Mouse (Mus musculus) liver, embryonic 15.5 days (tissue): ENCODE data around the gene Abt1. TPM values are rescaled to one million over a fixed set of nuclear protein-coding genes. Genes with fewer than 3 reads are reported as not detected.

Experiments used
- ATAC-seq: fragments of 200-750 bp; cut with Nextera tagmentation; 2 replicates; pipeline ENCODE4 v1.8.0; 2017; ENCODE audit warnings: moderate number of reproducible peaks, mild to moderate bottlenecking, moderate library complexity; ENCODE audit not compliant: insufficient read depth
- H3K27ac ChIP-seq: fragments of 300-500 bp; sonication (generic); replicated peaks from 2 replicates; pipeline ENCODE4 v1.5.1; 2015; ENCODE audit warnings: mild to moderate bottlenecking, inconsistent platforms
- H3K27me3 ChIP-seq: fragments of 300-500 bp; sonication (generic); 2 replicates; pipeline ENCODE4 v1.6.1; 2015; ENCODE audit warnings: mild to moderate bottlenecking, inconsistent platforms
- H3K36me3 ChIP-seq: fragments of 300-500 bp; sonication (generic); replicated peaks from 2 replicates; pipeline ENCODE4 v1.6.1; 2015; ENCODE audit warnings: moderate library complexity, mild to moderate bottlenecking, inconsistent platforms
- H3K4me1 ChIP-seq: fragments of 300-500 bp; sonication (generic); replicated peaks from 2 replicates; pipeline ENCODE4 v1.6.1; 2015; ENCODE audit warnings: inconsistent platforms
- H3K4me2 ChIP-seq: fragments of 300-500 bp; sonication (generic); 2 replicates; pipeline ENCODE4 v1.6.1; 2015; ENCODE audit warnings: moderate library complexity, mild to moderate bottlenecking, inconsistent platforms
- H3K4me3 ChIP-seq: fragments of 300-500 bp; sonication (generic); replicated peaks from 2 replicates; pipeline ENCODE4 v1.5.1; 2015; ENCODE audit warnings: mild to moderate bottlenecking, inconsistent platforms
- H3K9ac ChIP-seq: fragments of 300-500 bp; sonication (generic); 2 replicates; pipeline ENCODE4 v1.6.1; 2015; ENCODE audit warnings: moderate library complexity, mild to moderate bottlenecking, inconsistent platforms
- H3K9me3 ChIP-seq: fragments of 300-500 bp; sonication (generic); replicated peaks from 2 replicates; pipeline ENCODE4 v1.6.1; 2016; ENCODE audit warnings: inconsistent platforms
- whole genome bisulfite sequencing: fragments of 180-500 bp; shearing (Covaris S2); methylation state at CpG from one replicate; pipeline ENCODE4 v1.1.7; 2015; ENCODE audit warnings: mixed read lengths; ENCODE audit not compliant: insufficient replicate concordance; 5-methylcytosine and 5-hydroxymethylcytosine counted together
- polyA plus RNA-seq: library from polyadenylated mRNA; unstranded; fragments of >200 nt; fragmentation: Nextera tagmentation; extraction: Ambion mirVana; gene quantifications from 2 replicates; pipeline ENCODE4 v1.2.1, GENCODE M21; 2015

The Abt1 gene
- polyA plus RNA-seq, 1 experiment from 2014 or later, result 5.2 TPM

GRCm38 (mm10) chr13:23429771-23430380, 6.2 kb upstream of the Abt1 start:
- peaks cover 62% of the 10 kb centered on the region for H3K4me1 ChIP-seq
- H3K27ac ChIP-seq, result no peak overlapping the region
- no peaks in the 10 kb centered on the region for H3K9me3 ChIP-seq
- H3K4me3 ChIP-seq, result peak overlapping the region; percentile 65
- no peak for ATAC-seq
- H3K9ac ChIP-seq, result peak overlapping the region; percentile 65; the same call in 1 of the 2 replicates
- H3K27me3 ChIP-seq, result no peaks in the 10 kb centered on the region
- no peaks in the 10 kb centered on the region for H3K36me3 ChIP-seq
- WGBS, result 30% methylated on average over 10 of the region's 10 CpGs
- H3K4me2 ChIP-seq, result peak overlapping the region; percentile 83

- Histone ChIP-seq H3K9ac (no peak overlapping the region), H3K4me2 (no peak overlapping the region), H3K9me3 (no peaks in the 10 kb centered on the region), H3K4me3 (no peak overlapping the region), H3K36me3 (no peaks in the 10 kb centered on the region), H3K27ac (no peak overlapping the region), H3K27me3 (no peaks in the 10 kb centered on the region), H3K4me1 (peaks cover 63% of the 10 kb centered on the region)
- 48% methylated on average over 16 of the region's 16 CpGs for WGBS
- no peak for ATAC-seq
Measured at GRCm38 (mm10) chr13:23428166-23428993, 4.7 kb upstream of the Abt1 start.

- Histone ChIP-seq H3K27me3 (no peaks in the 10 kb centered on the region), H3K4me1 (peaks cover 64% of the 10 kb centered on the region), H3K9me3 (no peaks in the 10 kb centered on the region), H3K4me3 (no peak overlapping the region), H3K4me2 (peak overlapping the region; percentile 89; the same call in 1 of the 2 replicates), H3K27ac (no peak overlapping the region; the same call in 1 of the 2 replicates), H3K36me3 (0 out of 2 replicates have a peak, but pooled peaks cover under 1% of the 10 kb centered on the region), H3K9ac (no peak overlapping the region)
- ATAC-seq, result no peak
- 67% methylated on average over 10 of the region's 10 CpGs for WGBS
Measured at GRCm38 (mm10) chr13:23427401-23427910, 3.8 kb upstream of the Abt1 start.

- no peak overlapping the region for H3K4me3 ChIP-seq
- H3K9me3 ChIP-seq, result no peaks in the 10 kb centered on the region
- peaks cover 64% of the 10 kb centered on the region for H3K4me1 ChIP-seq
- WGBS, result 9% methylated on average over 14 of the region's 14 CpGs
- H3K27ac ChIP-seq, result no peak overlapping the region; the same call in 1 of the 2 replicates
- H3K36me3 ChIP-seq, result peaks cover 6% of the 10 kb centered on the region
- ATAC-seq, result peak; percentile 17
- no peaks in the 10 kb centered on the region for H3K27me3 ChIP-seq
- no peak overlapping the region for H3K9ac ChIP-seq
- H3K4me2 ChIP-seq, result peak overlapping the region; percentile 89; the same call in 1 of the 2 replicates
Measured at GRCm38 (mm10) chr13:23426922-23427321, 3.3 kb upstream of the Abt1 start.

GRCm38 (mm10) chr13:23426335-23426734, 2.7 kb upstream of the Abt1 start:
- no peak for ATAC-seq
- peaks cover 12% of the 10 kb centered on the region for H3K36me3 ChIP-seq
- no peaks in the 10 kb centered on the region for H3K9me3 ChIP-seq
- 7% methylated on average over 8 of the region's 8 CpGs for WGBS
- no peak overlapping the region for H3K9ac ChIP-seq
- H3K4me2 ChIP-seq, result peak overlapping the region; percentile 89
- H3K4me3 ChIP-seq, result peak overlapping the region; percentile 91; the same call in 1 of the 2 replicates
- peaks cover 64% of the 10 kb centered on the region for H3K4me1 ChIP-seq
- H3K27me3 ChIP-seq, result no peaks in the 10 kb centered on the region
- no peak overlapping the region for H3K27ac ChIP-seq

GRCm38 (mm10) chr13:23425505-23425904, 1.8 kb upstream of the Abt1 start:
- Histone ChIP-seq H3K9me3 (no peaks in the 10 kb centered on the region), H3K27ac (peak overlapping the region; percentile 73), H3K9ac (no peak overlapping the region), H3K36me3 (peaks cover 20% of the 10 kb centered on the region), H3K4me1 (peaks cover 61% of the 10 kb centered on the region), H3K27me3 (no peaks in the 10 kb centered on the region), H3K4me2 (peak overlapping the region; percentile 89), H3K4me3 (peak overlapping the region; percentile 91)
- WGBS, result under 1% methylated on average over 9 of the region's 9 CpGs
- ATAC-seq, result peak; percentile 54

- Histone ChIP-seq H3K4me3 (peak overlapping the region; percentile 91), H3K4me2 (peak overlapping the region; percentile 89), H3K4me1 (peaks cover 53% of the 10 kb centered on the region), H3K36me3 (peaks cover 28% of the 10 kb centered on the region), H3K9me3 (no peaks in the 10 kb centered on the region), H3K9ac (peak overlapping the region; percentile 45), H3K27ac (peak overlapping the region; percentile 73), H3K27me3 (no peaks in the 10 kb centered on the region)
- ATAC-seq, result peak; percentile 70
- under 1% methylated on average over 25 of the region's 25 CpGs for WGBS
Measured at GRCm38 (mm10) chr13:23424494-23425325, 1.0 kb upstream of the Abt1 start.

- Histone ChIP-seq H3K4me1 (peaks cover 51% of the 10 kb centered on the region), H3K4me2 (peak overlapping the region; percentile 89), H3K27ac (peak overlapping the region; percentile 82), H3K27me3 (no peaks in the 10 kb centered on the region), H3K9ac (0 out of 2 replicates have a peak overlapping the region, but pooled peaks have one; percentile 33), H3K36me3 (peaks cover 34% of the 10 kb centered on the region), H3K9me3 (no peaks in the 10 kb centered on the region), H3K4me3 (peak overlapping the region; percentile 91)
- WGBS, result under 1% methylated on average over 7 of the region's 7 CpGs
- ATAC-seq, result peak; percentile 10
Measured at GRCm38 (mm10) chr13:23424052-23424380, 350 bp upstream of the Abt1 start.

GRCm38 (mm10) chr13:23422351-23422750, 1.3 kb downstream of the Abt1 start:
- Histone ChIP-seq H3K36me3 (peaks cover 41% of the 10 kb centered on the region), H3K9ac (no peak overlapping the region), H3K9me3 (no peaks in the 10 kb centered on the region), H3K27me3 (no peaks in the 10 kb centered on the region), H3K4me2 (peak overlapping the region; percentile 89), H3K4me1 (peaks cover 44% of the 10 kb centered on the region), H3K4me3 (peak overlapping the region; percentile 91), H3K27ac (no peak overlapping the region)
- 87% methylated on average over 16 of the region's 16 CpGs for WGBS
- ATAC-seq, result no peak

GRCm38 (mm10) chr13:23412630-23413521, 10.8 kb downstream of the Abt1 start:
- peak overlapping the region; percentile 7 for H3K9ac ChIP-seq
- ATAC-seq, result peak; percentile 72
- WGBS, result under 1% methylated on average over 28 of the region's 28 CpGs

More at GRCm38 (mm10) chr13:23412630-23413521, 10.8 kb downstream of the Abt1 start:
- peaks cover 27% of the 10 kb centered on the region for H3K27me3 ChIP-seq
- peak overlapping the region; percentile 50 for H3K4me3 ChIP-seq
- H3K36me3 ChIP-seq, result no peaks in the 10 kb centered on the region
- peaks cover 21% of the 10 kb centered on the region for H3K4me1 ChIP-seq
- no peaks in the 10 kb centered on the region for H3K9me3 ChIP-seq
- peak overlapping the region; percentile 75 for H3K4me2 ChIP-seq
- no peak overlapping the region for H3K27ac ChIP-seq
